Mouse (Mus musculus) right cerebral cortex, postnatal 36 days (tissue): ENCODE measurements at regions not wholly inside any gene's neighbourhood (a gene's known extent, or its start where the extent isn't known, plus 50 kb on each side); places are given as distances from the start of the nearest gene placed in this dataset.

Source experiments
- DNase-seq, 2 experiments: peaks; one replicate each; pipeline ENCODE4 v3.0.0; 2022; ENCODE audit warnings: low spot score in 2 of 2, mixed read lengths in 1 of 2

DNA sequence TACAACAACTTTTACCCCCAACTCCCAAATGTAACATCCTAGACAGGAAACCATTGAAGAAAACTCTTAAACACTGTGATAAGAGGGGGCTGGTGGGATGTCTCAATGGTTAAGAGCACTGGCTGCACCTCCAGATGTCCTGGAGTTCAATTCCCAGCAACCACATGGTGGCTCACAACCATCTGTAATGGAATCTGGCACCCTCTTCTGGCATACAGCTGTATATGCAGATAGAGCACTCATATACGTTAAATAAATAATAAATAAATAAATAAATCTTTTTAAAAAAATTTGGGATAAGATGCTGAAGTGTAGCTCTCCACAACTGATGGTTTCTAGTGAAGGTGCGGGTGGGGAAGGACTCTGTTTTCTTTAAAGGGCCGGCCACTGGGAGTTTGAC lies 69.3 kb downstream of the Kctd15 start:
- no peak for DNase-seq

DNA sequence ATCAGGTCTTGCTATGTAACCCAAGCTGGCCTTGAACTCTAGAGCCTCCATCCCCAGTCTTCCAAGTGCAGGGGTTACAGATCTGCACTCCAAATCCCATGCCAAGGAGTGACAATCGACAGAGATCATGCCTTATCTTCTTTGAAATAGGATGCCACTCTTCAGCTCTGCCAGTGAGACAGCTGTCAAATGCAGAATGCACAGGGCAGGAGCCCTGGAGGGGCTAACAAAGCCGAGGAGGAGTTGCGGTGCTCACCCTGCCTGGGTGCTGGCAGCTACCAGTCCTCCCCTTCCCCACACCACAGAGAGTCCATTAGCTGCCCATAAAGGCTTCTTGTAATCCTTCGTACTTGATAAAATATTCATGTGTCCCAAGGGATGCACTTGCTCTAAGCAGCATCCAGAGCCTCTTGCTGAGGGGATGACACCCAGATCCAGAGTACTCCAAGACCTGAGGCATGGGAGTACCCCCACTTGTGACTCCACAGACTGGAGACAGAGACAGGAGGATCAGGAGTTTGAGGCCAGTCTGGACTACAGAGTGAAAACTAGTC lies 71.1 kb downstream of the Kctd15 start:
- no peak for DNase-seq

DNA sequence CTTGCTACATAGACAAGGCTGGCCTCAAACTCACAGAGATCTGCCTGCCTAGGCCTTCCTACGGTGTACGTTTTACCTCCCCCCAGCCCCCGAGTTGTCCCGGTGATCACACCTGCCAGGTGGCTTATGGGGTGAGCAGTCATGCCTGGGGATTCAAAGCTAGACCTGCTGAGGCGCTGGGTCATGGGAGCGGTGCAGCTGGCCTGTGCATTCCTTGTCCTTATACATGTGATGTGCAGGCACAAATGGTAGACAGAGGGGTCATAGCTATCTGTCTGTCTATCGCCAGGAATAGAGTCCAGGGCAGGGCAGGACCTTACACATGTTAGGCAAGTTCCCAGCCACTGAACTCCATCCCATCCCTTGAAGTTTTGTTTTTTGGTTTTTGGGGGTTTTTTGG lies 71.7 kb downstream of the Kctd15 start:
- DNase-seq, result no peak

DNA sequence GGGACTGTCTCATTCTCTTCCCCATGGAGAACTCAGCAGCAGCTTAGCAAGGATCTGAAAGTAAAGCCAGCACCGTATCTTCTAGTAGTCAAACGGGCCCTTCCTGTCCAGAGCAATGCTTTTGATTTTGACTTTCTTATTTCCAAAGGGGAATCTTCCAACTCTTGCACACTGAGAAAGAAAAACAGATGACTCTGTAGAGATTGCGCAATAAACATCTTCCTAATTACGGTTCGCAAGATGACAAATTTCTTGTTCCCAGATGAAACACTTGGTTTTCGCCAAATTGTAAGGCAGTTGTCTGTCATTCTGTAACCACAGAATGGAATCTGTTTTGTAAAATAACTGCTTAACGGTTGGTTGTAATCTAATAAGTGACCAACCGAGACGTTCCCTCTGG lies 75.7 kb downstream of the Kctd15 start:
- no peak for DNase-seq

DNA sequence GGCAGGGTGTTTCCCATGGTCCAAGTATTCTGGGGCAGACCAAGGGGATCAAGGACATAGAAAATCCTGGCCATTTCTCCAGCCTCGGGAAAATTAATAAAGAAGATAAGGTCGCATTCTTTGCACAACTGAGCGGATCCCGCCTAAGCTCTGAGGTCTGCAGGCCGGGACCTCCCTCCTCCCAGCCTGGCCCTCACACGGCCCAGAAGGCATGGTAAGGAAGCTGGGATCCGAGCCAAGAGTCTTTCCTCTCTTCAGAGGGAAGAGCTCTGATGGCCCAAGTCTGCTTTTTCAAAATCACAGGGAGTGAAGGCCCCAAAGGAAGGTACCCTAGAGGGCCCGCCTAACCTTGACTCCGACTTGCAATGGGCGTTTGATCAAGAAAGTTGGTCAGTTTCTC lies 85.2 kb downstream of the Kctd15 start:
- no peak for DNase-seq

DNA sequence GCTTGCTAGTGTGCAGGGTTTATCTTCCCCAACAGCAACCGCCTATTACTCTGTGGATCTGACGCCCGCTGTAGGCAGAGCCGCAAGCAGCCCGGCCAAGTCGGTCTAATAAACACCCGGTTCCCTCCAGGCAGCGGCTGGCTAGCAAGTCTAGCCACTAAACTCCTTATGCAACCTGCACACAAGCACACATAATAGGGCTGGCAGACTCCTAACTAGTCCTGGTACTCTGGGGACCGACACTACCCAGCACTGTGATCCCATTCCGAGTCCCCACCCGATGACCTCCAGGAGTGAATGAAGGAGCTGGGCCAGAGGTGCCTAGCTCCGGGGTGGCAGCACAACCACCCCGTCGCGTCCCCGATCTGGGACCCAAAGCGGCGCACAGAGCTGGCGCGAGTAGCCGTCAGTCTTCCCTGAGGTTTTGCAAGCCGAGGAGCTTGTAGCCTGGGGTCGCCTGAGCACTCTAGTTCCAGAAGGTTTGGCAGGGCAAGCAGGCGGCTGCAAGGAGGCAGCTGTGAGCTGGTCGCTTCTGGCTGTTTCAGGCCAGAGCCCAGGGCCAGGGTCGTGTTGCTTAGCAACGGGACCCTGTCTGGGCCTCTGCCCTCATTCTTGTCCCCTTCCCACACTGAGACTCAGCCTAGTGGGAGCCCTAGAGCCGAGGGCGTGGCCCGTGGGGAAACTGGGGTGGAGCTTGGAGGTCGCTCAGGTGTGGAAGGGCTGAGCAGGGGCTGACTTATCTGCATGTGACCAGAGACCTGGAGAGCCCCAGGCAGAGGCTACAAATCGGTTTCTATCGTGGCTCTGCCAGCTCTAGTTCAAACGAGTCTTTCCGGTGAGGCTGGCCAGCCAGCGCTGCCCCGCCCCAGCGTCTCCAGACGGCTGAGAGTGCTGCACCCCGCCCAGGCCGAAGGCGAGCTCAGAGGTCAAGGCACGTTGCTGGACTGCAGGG lies 86.1 kb downstream of the Kctd15 start:
- peak; percentile 4 for DNase-seq

DNA sequence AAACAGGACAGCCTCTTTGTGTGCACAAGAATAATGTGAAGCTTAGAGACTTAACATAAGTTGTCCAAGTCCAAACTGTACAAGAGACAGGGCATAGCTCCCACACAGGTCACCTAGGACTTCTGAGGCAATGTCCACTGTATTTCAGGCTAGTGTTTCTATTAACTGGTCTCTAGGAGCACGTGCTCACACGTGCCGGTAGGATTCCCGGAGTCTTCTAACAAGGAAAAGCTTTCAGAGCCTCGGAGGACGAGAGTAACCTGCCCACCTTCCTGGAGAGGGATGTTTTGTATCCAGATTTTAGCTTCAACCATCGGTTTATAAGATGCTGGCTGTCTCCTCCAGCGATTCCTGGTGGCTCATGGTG lies 86.8 kb downstream of the Kctd15 start:
- DNase-seq, result no peak

DNA sequence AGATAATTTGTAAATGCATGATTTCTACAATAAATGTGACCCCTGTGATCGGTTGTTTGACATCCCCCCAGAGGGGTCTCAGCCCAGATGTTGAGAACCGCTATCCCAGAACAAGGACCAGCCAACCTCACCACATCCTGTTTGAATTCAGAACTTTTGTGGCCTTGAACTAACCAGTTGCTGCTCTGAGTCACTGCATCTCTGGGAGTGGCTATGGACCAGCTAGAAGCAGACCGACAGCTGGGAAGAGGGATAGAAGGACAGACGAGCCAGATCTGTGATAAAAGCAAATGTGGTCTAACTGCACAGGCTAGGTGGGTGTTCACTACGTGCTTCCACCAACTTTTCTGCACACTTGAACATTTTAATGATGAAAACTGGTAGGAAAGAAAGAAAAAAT lies 89.0 kb downstream of the Kctd15 start:
- no peak for DNase-seq

DNA sequence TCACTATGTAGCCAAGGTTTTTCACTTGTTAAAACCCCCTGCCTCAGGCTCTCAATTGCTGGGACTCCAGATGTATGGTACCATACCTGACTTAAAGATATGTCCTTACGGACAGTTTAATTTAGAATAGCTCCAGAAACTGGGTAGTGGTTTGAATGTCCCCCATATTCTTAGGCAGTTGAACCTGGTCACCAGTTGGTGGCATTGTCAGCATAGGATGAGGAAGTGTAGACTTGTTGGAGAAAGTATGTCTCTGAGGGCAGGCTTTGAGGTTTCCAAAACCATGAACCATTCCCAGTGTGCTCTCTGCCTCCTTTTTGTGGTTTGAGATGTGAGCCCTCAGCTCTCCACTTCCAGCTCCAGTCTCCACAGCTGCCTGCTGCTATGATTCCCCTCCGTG lies 94.4 kb downstream of the Kctd15 start:
- no peak for DNase-seq

DNA sequence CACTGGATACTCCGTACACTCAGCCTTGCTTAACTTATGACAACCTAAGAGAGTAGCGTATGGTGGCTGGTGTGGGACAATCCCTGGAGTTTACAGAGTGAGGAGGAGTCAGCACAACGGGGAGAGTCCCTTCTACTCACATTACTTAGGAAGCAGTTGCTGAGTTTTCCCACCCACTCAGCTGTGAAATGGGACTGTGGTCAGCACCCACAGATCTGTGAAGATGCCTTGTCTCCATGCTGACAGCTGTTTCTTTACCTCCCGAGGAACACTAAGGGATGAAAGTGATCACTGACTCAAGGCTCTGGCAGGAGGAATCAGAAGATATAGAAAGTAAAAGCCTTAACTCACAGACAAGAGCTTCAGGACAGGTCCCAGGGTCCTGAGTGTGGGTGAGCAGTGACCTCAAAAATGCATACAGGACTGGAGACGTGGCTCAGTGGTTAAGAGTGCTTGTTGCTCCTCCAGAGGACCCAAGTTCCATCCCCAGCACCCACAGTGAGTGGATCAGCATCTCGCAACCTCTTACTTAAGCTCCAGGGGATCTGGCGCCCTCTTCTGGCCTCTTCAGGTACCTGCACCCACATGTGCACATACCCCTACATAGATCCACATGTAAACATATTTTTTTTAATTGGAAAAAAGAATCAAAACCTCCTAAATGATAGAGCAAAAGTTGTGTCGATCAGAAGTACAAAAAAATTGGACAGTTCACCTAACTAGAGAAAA lies 97.8 kb downstream of the Kctd15 start:
- DNase-seq, result no peak

DNA sequence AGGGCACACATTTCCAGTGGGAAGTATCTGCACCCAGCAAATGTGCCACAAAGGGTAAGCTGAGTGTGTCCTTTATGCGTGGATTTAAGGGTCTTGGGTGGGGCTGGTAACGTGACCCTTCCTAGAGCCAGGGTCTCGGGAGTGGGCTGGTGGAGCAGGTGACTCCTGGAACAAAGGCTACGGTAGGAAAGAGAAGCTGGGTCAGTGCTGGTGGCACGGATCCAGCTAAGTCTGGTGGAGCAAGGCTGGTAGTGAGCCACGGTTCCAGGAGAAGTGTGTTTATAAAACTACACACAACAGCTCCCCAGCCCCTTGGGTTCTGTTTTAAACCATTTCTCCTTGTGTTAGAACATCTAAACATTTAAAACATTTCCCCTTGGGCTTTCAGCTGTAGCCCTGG lies 101.3 kb downstream of the Kctd15 start:
- DNase-seq, result no peak

DNA sequence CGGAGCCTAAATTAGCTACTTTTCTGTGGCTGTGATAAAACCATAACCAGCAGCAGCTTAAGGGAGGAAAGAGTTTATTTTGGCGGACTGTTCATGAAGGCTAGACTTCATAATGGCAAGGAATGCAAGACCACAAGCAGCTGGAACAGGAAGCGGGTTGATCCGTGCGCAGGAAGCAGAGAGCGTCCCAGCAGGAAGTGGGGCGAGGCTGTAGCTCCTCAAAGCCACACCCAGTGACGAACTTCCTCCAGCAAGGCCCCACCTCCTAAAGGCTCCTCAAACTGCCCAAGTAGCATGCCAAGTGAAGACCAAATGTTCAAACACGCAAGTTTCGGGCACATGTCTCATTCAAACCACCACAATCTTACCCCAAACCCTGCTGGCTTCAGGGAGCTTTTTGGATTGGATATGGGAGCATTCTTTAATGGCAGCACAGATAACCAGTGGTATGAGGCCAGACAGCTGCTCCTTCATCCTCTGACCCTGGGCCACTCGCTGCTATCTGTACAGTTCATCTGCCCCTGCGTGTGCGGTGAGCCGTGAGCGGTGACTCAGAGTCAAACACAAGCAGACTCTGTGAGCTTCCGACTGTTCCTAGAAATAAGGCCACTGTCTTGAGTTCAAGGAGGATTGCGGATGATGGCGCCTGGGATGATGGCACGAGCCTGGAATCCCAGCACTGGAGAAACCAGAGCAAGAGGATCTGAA lies 109.8 kb downstream of the Kctd15 start:
- DNase-seq, result no peak

DNA sequence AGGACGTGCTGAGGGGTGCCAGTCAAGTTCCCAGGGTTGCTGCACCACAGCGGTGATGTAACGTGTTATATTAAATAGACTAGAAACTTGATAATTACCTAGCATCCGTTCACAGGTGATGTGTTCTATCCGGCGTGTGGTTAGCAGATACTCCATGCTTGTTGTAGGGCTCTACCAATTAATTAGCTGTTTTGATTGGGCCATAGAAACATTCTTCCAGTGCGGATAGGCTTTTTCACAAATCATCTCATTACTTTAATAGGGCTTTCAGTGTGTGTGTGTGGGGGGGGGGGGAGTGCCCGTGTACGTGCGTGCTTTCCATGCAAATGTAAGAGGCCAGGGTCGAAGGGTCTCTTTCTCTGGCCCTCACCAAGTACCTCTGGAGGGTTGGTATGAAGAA lies 110.6 kb downstream of the Kctd15 start:
- no peak for DNase-seq

DNA sequence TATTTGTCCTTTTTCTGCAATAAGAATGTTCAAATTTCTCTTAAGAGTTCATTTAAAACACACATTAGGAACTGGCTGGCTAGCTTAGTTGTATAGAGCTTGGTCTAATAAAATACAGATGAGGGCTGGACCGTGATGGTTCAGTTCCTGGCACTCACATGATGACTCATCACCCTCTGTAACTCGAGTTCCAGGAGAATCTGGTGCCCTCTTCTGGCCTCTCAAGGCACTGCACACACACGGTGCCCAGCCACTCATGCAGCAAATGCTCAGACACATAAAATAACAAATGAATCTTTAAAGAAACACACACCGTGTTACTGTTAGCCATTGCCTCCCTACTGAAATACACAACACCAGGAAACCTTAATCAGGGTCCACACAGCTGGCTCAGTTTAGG lies 114.6 kb downstream of the Kctd15 start:
- no peak for DNase-seq

DNA sequence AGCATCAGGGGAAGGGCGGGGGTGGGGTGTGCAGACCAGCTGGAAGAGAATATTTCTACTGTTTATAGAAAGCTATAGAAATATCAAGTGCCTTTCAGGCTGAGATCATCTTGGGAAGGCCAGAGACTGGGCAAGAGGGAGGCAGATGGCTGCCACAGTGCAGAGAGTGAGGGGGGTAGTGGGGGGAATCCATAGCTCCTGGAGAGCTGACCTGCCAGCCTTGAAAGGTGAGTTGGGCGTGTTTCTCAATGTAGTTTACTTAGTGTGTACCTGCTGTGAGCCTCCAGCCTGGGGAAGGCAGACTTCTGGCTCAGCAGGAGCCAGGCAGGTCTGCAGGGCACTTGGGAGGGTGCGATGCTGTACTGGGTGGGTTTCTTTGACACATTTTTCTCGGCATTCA lies 115.5 kb downstream of the Kctd15 start:
- no peak for DNase-seq

DNA sequence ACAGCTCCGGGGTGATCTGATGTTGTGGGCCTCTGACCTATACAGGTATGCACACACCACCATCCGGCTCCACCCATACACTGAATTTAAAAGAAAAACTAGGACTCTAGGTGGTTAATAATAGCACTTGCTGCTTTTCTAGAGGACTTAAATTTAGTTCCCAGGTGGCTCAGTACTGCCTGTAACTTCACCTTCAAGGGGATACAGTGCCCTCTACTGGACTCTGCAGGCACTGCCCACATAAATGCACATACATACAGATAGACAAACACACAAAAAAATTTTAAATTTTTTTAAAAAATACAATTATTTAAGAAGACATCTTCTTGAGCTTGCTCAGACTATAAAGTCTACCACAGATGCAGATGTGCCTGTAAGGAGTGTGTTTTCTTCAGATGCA lies 116.7 kb downstream of the Kctd15 start:
- DNase-seq, result no peak

DNA sequence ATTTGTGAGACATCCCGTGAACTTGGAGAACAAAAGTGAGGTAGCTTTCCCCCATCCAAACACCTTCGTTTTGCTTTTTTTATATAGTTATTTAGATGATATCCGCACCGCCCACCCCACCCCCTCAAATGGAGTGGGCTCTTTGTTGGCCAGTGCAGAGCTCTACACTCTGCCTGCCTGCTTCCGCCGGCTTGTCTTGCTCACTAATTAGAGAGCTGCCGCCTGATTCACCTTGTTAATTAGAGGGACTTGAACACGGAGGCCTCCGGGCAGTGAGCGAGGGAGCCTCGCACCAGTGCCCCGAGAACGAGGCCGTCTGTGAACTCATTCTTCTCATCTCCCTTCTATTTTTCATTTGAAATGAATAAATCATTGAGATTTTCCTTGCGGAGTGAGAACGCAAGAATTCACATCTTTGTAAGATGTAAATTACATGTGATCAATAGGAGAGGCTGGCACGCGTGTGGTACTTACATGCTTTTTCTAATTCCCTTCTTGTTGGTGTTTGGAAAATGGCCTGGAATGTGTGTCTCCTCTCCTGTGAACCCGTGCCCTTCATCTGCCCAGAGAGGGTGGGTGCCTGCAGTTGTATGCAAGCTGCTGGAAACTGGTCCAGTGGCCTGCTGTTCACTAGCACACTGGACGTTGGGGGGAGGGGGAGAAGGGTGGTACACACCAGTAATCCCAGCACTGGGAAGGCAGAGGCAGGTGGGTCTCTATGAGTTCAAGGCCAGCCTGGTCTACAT lies 118.0 kb downstream of the Kctd15 start:
- DNase-seq, result no peak

DNA sequence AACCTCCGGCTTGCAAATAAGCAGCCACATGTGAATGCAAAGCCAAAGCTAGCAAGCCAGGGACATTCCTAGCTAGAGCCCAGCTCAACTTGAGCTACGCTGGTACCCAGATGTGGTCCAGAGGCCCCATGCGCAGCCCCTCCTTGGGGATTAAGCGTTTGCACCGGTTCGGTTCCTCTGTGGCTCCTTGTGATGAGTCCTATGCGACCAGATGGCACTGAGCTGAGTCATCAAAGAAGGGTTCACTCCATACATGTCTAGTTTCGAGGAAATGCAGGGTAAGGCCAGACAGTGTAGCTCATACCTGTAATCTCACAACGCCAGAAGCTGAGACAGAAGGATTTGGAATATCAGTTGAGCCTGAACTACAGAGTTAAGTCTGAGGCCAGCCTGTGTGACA lies 119.4 kb downstream of the Kctd15 start:
- DNase-seq, result no peak

DNA sequence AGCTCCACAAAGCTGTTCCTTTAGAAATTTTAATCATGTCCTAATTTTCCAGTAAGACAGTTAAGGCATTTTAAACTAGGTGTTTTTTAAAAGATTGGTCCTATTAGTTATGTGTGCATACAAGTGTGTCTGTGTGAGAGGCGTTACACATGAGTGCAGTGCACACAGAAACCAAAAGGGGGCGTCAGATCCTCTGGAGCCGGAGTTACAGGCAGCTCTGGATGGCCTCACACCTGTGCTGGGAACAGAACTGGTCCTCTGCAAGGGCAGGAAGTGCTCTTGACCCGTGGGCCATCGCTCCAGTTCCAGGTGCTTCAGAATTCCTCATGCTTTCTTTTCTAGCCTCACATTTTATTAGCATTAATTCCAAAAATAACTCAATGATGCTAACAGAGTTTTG lies 122.3 kb downstream of the Kctd15 start:
- DNase-seq, result no peak

DNA sequence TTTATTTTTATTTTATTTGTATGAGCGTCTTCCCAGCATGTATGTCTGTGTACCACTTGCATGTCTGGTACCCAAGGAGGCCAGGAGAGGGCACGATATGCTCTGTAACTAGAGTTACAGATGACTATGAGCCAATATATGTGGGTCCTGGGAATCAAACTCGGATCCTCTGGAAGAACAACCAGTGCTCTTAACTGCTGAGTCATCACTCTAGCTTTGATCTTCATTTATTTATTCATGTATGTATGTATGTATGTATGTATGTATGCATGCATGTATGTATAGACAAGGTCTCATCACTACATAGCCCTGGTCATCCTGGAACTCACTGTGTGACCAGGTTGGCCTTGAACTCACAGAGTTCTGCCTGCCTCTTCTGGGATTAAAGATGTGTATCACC lies 124.9 kb downstream of the Kctd15 start:
- no peak for DNase-seq

DNA sequence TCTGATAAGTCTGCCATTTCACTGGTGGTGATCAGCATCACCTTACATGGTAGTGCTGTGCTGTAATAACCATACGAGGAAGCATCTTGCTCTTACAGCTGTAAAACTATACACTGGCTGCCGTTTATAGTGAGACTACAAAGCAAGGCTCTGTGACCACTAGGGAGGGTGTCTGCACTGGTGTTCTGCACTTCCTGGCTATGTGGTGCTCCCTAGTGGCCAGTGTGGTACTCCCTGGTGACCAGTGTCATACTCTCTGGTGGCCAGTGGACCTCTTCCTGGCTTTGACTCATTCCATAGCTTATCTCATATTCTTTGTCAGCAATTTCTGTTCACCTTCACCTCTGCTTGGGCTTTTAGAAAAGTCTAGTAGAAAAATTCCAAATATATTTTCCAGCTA lies 114.7 kb upstream of the Lsm14a start:
- DNase-seq, result no peak

DNA sequence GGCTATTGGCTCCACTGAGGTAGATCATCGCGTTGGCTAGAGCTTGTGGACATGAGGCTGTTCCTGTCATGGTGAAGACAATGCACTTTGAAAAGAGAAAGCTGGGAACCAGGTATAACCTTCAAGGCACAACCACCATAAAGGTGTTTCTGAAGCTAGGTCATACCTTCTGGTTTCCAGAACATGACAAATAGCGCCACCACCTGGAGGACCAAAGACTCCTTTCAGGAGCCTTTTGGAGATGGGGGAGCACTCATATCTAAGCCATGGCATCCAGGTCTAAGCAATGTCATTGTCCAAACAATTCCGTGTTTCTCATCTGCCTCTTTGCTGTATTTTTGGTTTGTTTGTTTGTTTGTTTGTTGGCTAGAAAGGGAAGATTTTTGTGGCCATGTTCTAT lies 113.7 kb upstream of the Lsm14a start:
- DNase-seq, result no peak
